Mouse (Mus musculus) brain, embryonic 14.5 days (tissue): ENCODE data around the gene Ces2h.

ENCODE experiments used
- CTCF ChIP-seq: fragments of 200-500 bp; IDR thresholded peaks from 2 replicates; pipeline ENCODE4 v1.5.1; 2012; ENCODE audit warnings: inconsistent platforms, mild to moderate bottlenecking, moderate library complexity, borderline replicate concordance; ENCODE audit not compliant: insufficient read depth, insufficient read length; ENCODE audit errors: extremely low read depth
- POLR2A ChIP-seq: fragments of 200-500 bp; IDR thresholded peaks from 2 replicates; pipeline ENCODE4 v1.6.1; 2012; ENCODE audit warnings: mild to moderate bottlenecking, inconsistent platforms, borderline replicate concordance; ENCODE audit not compliant: poor library complexity, insufficient read depth, insufficient read length, severe bottlenecking; ENCODE audit errors: extremely low read depth

- TF ChIP-seq CTCF (no peak), POLR2A (no peak)
Observed at GRCm38 (mm10) chr8:105060056-105060455, 59.4 kb downstream of the Ces2h start.
